Mouse (Mus musculus): ENCODE results near the gene Dydc1. TPM values are rescaled to one million over a fixed set of nuclear protein-coding genes. Genes with fewer than 3 reads are reported as not detected.

Dydc1 gene
- total RNA-seq, 2 experiments from 2014 or later, result not detected

DNA sequence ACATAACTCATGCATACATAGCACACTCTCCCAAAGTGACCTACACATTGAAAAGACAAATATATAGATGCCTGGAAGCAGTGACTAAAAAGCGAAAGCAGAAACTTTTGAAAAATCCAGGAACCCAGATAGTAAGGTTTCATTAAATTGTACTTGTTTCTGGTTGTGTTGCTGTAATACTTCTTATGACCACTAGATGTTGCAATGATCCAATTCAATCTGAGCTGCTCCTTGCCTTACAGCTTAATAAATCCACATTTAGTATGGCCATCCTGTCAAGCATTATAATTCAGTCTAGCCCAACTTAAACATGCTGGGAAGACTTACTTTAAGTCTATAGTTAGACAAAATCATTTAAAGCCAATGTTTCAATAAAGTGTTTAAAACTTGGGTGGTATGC is 21.4 kb downstream of the Dydc1 start:
- ATAC-seq (replicated peaks; ENCODE audit: low FRiP score, low TSS enrichment, poor library complexity, severe bottlenecking), result 0 out of 2 replicates have a peak, but pooled peaks have one; percentile 52

GRCm38 (mm10) chr14:41096296-41096860 is 23.7 kb downstream of the Dydc1 start:
- ATAC-seq (replicated peaks; ENCODE audit: low FRiP score, low TSS enrichment, poor library complexity, severe bottlenecking), result no peak

GRCm38 (mm10) chr14:41098726-41099125 is 26.0 kb downstream of the Dydc1 start:
- ATAC-seq (replicated peaks; ENCODE audit: low FRiP score, low TSS enrichment, poor library complexity, severe bottlenecking), result no peak

DNA sequence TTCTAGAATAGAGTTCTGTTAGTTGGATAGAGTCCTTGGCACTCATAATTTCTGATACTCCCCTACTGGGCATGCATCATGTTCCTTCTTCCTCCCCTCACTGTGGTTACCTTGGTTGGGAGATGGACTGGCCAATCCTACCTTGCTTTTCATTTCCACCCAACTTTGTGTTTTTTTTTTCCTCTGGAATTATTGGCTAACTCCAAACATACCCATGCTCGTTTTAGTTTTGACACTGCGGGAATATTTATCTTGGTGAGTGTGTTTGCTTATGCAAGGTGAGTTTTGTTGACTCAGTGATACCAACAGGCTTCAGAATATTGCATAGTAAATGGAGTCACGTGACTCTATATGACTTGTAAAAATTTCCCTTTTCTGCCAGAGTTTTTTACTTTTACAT is 28.0 kb downstream of the Dydc1 start:
- ATAC-seq (replicated peaks; ENCODE audit: low FRiP score, low TSS enrichment, poor library complexity, severe bottlenecking), result no peak

DNA sequence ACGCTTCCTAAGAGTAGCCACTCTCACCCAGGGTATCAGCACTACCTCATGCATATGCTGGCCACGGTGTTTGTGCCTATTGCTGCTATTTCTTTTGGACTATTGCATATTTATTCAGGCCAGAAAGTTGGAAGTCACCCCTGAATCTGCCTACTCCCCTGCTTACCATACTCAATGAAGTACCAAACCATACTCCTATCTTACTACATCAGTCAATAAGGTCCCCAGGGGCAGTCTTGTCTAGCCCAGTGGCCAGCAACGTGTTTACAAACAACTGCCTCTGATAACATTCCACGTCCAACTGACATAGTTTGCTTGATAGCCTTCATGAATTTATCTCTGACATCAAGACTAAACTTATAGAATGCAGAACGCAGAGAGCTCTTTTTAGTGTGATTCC is 28.5 kb downstream of the Dydc1 start:
- ATAC-seq (replicated peaks; ENCODE audit: low FRiP score, low TSS enrichment, poor library complexity, severe bottlenecking), result no peak

DNA sequence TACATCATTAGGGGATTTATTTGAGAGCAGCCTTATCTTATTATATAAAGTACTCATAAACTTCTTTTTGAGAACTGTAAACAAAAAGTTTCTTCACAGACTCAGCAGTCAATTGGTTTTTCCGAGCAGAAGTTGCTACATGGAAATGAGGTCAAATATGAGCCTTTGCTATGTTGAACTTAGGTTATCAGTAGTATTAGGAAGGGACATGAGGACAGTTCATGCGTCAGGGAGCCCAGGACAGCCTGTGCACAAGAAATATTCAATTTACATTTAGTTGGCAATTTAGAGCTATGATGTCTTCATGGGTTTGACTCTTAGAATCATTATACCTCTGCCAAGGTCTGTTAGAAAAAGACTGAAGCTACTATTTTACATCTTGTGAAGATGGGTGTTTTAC is 29.6 kb downstream of the Dydc1 start:
- no peak for ATAC-seq (replicated peaks; ENCODE audit: low FRiP score, low TSS enrichment, poor library complexity, severe bottlenecking)

GRCm38 (mm10) chr14:41104853-41105444 is 32.2 kb downstream of the Dydc1 start, which contains the start of gene Mat1a:
TSS of gene Mat1a (plus strand) at chr14:41105035.
- no peak for ATAC-seq (replicated peaks; ENCODE audit: low FRiP score, low TSS enrichment, poor library complexity, severe bottlenecking)

DNA sequence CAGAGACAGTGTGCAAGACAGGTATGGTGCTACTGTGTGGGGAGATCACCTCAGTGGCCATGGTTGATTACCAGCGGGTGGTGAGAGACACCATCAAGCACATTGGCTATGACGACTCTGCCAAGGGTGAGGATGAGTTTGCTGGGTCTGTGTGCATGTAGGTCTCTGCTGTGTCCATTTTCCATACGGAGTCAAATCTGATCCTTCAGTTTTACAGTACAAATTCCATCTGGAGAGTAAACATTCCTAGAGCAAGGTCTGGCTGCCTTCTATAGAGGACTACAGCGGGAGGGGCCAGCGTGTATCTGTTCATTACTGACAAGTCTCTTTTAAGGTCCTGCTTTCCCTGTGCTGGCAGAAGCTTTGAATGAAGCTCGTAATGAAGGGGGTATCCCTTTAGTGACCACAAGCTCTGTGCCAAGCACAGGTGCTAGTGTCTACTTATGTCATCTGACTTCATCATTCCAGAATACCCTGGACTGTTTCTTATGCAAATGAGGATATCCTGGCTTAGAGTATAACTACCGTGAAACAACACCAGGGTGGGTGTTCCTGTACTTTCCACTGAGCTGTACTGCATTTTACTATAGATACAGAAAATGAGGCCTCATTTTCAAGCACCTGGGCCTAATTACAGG is 38.4 kb downstream of the Dydc1 start:
- ATAC-seq (replicated peaks; ENCODE audit: low FRiP score, low TSS enrichment, poor library complexity, severe bottlenecking), result no peak

DNA sequence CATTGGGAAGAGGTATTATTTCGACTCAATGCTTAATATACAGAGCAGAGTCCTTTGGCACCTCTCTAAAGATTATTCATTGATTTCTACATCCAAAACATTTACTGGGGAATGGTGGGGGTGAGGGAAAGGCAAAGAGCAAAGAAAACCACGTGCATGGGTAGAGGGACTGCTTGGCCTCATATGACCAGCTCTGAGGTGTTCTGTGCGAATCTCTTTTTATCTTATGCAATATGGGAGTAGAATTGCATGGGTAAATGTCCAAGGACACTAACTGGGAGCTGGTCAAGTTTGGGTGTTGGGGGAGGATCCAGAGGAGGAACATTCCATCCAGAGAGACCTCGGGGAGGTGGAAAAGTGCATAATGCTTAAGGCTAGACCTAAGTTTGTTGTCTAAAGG is 40.2 kb downstream of the Dydc1 start:
- ATAC-seq (replicated peaks; ENCODE audit: low FRiP score, low TSS enrichment, poor library complexity, severe bottlenecking), result no peak

DNA sequence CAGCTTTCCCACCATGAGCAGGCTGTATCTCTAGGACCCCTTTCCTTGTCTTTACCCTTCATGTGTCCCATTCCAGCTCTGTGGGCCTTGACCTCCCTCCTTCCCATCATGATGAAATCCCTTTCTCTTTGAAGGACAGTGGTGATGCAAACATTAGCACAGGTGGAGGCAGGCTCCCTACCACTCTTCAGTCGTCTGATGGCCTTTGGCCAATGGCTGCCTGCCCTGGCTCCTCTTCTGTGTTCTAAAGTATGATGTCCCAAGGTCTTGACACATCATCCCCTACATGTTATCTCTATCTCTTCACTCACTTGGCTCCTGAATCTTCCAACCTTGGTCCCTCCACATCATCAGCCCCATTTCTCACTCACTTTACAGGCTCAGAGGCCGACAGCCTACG is 43.6 kb downstream of the Dydc1 start:
- ATAC-seq (replicated peaks; ENCODE audit: low FRiP score, low TSS enrichment, poor library complexity, severe bottlenecking), result no peak

- no peak for ATAC-seq (replicated peaks; ENCODE audit: low FRiP score, low TSS enrichment, poor library complexity, severe bottlenecking)
These were observed 52.0 kb downstream of the Dydc1 start for GRCm38 (mm10) chr14:41124683-41125082.

DNA sequence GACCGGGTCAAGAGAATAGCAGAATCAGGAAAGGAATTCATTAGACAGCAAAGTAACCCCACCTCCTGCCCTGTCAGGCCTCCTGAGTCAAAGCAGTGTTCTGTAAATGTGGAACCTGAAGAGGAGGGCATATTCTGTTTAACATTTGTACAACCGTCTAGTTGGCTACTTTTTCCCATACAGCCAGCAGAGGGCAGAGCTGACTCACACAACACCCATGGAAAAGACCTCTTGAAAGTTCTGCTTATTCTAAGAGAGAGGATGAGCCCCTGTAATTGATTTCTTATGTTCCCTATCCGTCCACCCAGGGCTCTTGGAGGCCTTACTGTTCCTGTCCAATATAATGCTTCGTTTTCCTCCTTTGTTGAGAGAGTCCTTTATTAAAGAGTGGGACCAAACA is 55.3 kb downstream of the Dydc1 start:
- no peak for ATAC-seq (replicated peaks; ENCODE audit: low FRiP score, low TSS enrichment, poor library complexity, severe bottlenecking)

- no peak for ATAC-seq (replicated peaks; ENCODE audit: low FRiP score, low TSS enrichment, poor library complexity, severe bottlenecking)
These were observed 58.8 kb downstream of the Dydc1 start, which contains the start of gene Sftpa1 for GRCm38 (mm10) chr14:41131540-41131939. TSS of gene Sftpa1 (plus strand) at chr14:41131782.

- no peak for ATAC-seq (replicated peaks; ENCODE audit: low FRiP score, low TSS enrichment, poor library complexity, severe bottlenecking)
These were observed 64.3 kb downstream of the Dydc1 start for GRCm38 (mm10) chr14:41137006-41137405.

- ATAC-seq (replicated peaks; ENCODE audit: low FRiP score, low TSS enrichment, poor library complexity, severe bottlenecking), result no peak
These were observed 68.0 kb downstream of the Dydc1 start for GRCm38 (mm10) chr14:41140686-41141085.

Other genes starting within 250 kb of the Dydc1 start
- not detected in 2 replicates for gene Sh2d4b, start 179.6 kb upstream of the Dydc1 start, total RNA-seq (2014; fragmentation: Nextera tagmentation)
- gene Sh2d4b, start 179.6 kb upstream of the Dydc1 start, total RNA-seq (2017), result 0.70 TPM in 1 of 2 replicates, not detected in the other
- gene Tspan14, start 106.1 kb upstream of the Dydc1 start, total RNA-seq (2014; fragmentation: Nextera tagmentation), result 8.6 and 13.3 TPM in 2 replicates
- gene Tspan14, start 106.1 kb upstream of the Dydc1 start, total RNA-seq (2017), result 9.3 and 12.9 TPM in 2 replicates
- gene Fam213a, start 59.1 kb upstream of the Dydc1 start, total RNA-seq (2014; fragmentation: Nextera tagmentation), result 29.9 and 70.4 TPM in 2 replicates
- gene Fam213a, start 59.1 kb upstream of the Dydc1 start, total RNA-seq (2017), result 73.6 and 75.3 TPM in 2 replicates
- gene Dydc2, start 3.7 kb upstream of the Dydc1 start, total RNA-seq (2014; fragmentation: Nextera tagmentation), result not detected in 2 replicates
- not detected in 2 replicates for gene Dydc2, start 3.7 kb upstream of the Dydc1 start, total RNA-seq (2017)
- gene Mat1a, start 32.1 kb downstream of the Dydc1 start, total RNA-seq (2014; fragmentation: Nextera tagmentation), result not detected in 2 replicates
- gene Mat1a, start 32.1 kb downstream of the Dydc1 start, total RNA-seq (2017), result not detected in 2 replicates
- not detected in 2 replicates for gene Sftpa1, start 58.9 kb downstream of the Dydc1 start, total RNA-seq (2014; fragmentation: Nextera tagmentation)
- gene Sftpa1, start 58.9 kb downstream of the Dydc1 start, total RNA-seq (2017), result not detected in 2 replicates
- not detected in 2 replicates for gene Mbl1, start 78.5 kb downstream of the Dydc1 start, total RNA-seq (2014; fragmentation: Nextera tagmentation)
- not detected in 2 replicates for gene Mbl1, start 78.5 kb downstream of the Dydc1 start, total RNA-seq (2017)
- gene Sftpd, start 112.2 kb downstream of the Dydc1 start, total RNA-seq (2014; fragmentation: Nextera tagmentation), result not detected in 2 replicates
- gene Sftpd, start 112.2 kb downstream of the Dydc1 start, total RNA-seq (2017), result not detected in 2 replicates
- gene Gm2832, start 205.9 kb downstream of the Dydc1 start, total RNA-seq (2014; fragmentation: Nextera tagmentation), result not detected in 2 replicates
- not detected in 2 replicates for gene Gm2832, start 205.9 kb downstream of the Dydc1 start, total RNA-seq (2017)

All from megakaryocyte-erythroid progenitor cell, adult 5-6 weeks (primary cell).